Mouse (Mus musculus): ENCODE measurements around the gene Tamm41. TPM values are rescaled to one million over a fixed set of nuclear protein-coding genes. Genes with fewer than 3 reads are reported as not detected.

Gene Tamm41
- polyA plus RNA-seq (2011; ENCODE audit: insufficient read length, low read depth, missing spikeins), result 14.2 and 16.8 TPM in 2 replicates

GRCm38 (mm10) chr6:115037103-115038094, at the start of gene Tamm41:
TSS of gene Tamm41 (minus strand) at chr6:115037876.
- Histone ChIP-seq H3K4me3 (ENCODE audit: insufficient read depth, low read length) (peak within 1 kb of the TSS; percentile 96), H3K27ac (ENCODE audit: insufficient read depth, low read length) (no peak within 1 kb of the TSS), H3K4me1 (ENCODE audit: control insufficient read depth, insufficient read depth, low read length) (peaks cover 3% of the 10 kb centered on the region; the same call in 1 of the 2 replicates)
- peak; percentile 77 for TF ChIP-seq POLR2A (IDR thresholded peaks at IDR 0.05; ENCODE audit: low read depth, low read length)
- peak; percentile 93 for TF ChIP-seq CTCF (IDR thresholded peaks at IDR 0.05; ENCODE audit: borderline replicate concordance, insufficient read depth, low read length)

- TF ChIP-seq CTCF (IDR thresholded peaks at IDR 0.05; ENCODE audit: borderline replicate concordance, insufficient read depth, low read length) (no peak), POLR2A (IDR thresholded peaks at IDR 0.05; ENCODE audit: low read depth, low read length) (no peak)
- no peak overlapping the region for H3K4me3 ChIP-seq (ENCODE audit: insufficient read depth, low read length)
Measured at GRCm38 (mm10) chr6:115085274-115085841, 47.7 kb upstream of the Tamm41 start.

GRCm38 (mm10) chr6:115076781-115077575, 39.3 kb upstream of the Tamm41 start:
- H3K27ac ChIP-seq (ENCODE audit: insufficient read depth, low read length), result no peak overlapping the region
- no peak for TF ChIP-seq CTCF (IDR thresholded peaks at IDR 0.05; ENCODE audit: borderline replicate concordance, insufficient read depth, low read length)
- TF ChIP-seq POLR2A (IDR thresholded peaks at IDR 0.05; ENCODE audit: low read depth, low read length), result no peak
- no peaks in the 10 kb centered on the region for H3K4me1 ChIP-seq (ENCODE audit: control insufficient read depth, insufficient read depth, low read length)
- H3K4me3 ChIP-seq (ENCODE audit: insufficient read depth, low read length), result no peak overlapping the region

More at GRCm38 (mm10) chr6:115085274-115085841, 47.7 kb upstream of the Tamm41 start:
- H3K27ac ChIP-seq (ENCODE audit: insufficient read depth, low read length), result no peak overlapping the region
- no peaks in the 10 kb centered on the region for H3K4me1 ChIP-seq (ENCODE audit: control insufficient read depth, insufficient read depth, low read length)

- Histone ChIP-seq H3K27ac (ENCODE audit: insufficient read depth, low read length) (no peak overlapping the region), H3K4me1 (ENCODE audit: control insufficient read depth, insufficient read depth, low read length) (no peaks in the 10 kb centered on the region), H3K4me3 (ENCODE audit: insufficient read depth, low read length) (no peak overlapping the region)
- TF ChIP-seq CTCF (IDR thresholded peaks at IDR 0.05; ENCODE audit: borderline replicate concordance, insufficient read depth, low read length) (no peak), POLR2A (IDR thresholded peaks at IDR 0.05; ENCODE audit: low read depth, low read length) (no peak)
Measured at GRCm38 (mm10) chr6:115072024-115072423, 34.3 kb upstream of the Tamm41 start.

GRCm38 (mm10) chr6:115065411-115066241, 27.9 kb upstream of the Tamm41 start:
- Histone ChIP-seq H3K4me1 (ENCODE audit: control insufficient read depth, insufficient read depth, low read length) (no peaks in the 10 kb centered on the region), H3K27ac (ENCODE audit: insufficient read depth, low read length) (no peak overlapping the region), H3K4me3 (ENCODE audit: insufficient read depth, low read length) (no peak overlapping the region)
- TF ChIP-seq POLR2A (IDR thresholded peaks at IDR 0.05; ENCODE audit: low read depth, low read length), result no peak
- peak; percentile 70; the same call in 1 of the 2 replicates for TF ChIP-seq CTCF (IDR thresholded peaks at IDR 0.05; ENCODE audit: borderline replicate concordance, insufficient read depth, low read length)

GRCm38 (mm10) chr6:115062605-115063350, 25.1 kb upstream of the Tamm41 start:
- H3K4me3 ChIP-seq (ENCODE audit: insufficient read depth, low read length), result no peak overlapping the region
- H3K4me1 ChIP-seq (ENCODE audit: control insufficient read depth, insufficient read depth, low read length), result no peaks in the 10 kb centered on the region
- H3K27ac ChIP-seq (ENCODE audit: insufficient read depth, low read length), result no peak overlapping the region
- TF ChIP-seq CTCF (IDR thresholded peaks at IDR 0.05; ENCODE audit: borderline replicate concordance, insufficient read depth, low read length) (no peak), POLR2A (IDR thresholded peaks at IDR 0.05; ENCODE audit: low read depth, low read length) (no peak)

GRCm38 (mm10) chr6:115059227-115059626, 21.6 kb upstream of the Tamm41 start:
- no peak overlapping the region for H3K27ac ChIP-seq (ENCODE audit: insufficient read depth, low read length)
- no peaks in the 10 kb centered on the region for H3K4me1 ChIP-seq (ENCODE audit: control insufficient read depth, insufficient read depth, low read length)
- no peak overlapping the region for H3K4me3 ChIP-seq (ENCODE audit: insufficient read depth, low read length)
- TF ChIP-seq POLR2A (IDR thresholded peaks at IDR 0.05; ENCODE audit: low read depth, low read length), result no peak

- Histone ChIP-seq H3K27ac (ENCODE audit: insufficient read depth, low read length) (no peak overlapping the region), H3K4me3 (ENCODE audit: insufficient read depth, low read length) (no peak overlapping the region), H3K4me1 (ENCODE audit: control insufficient read depth, insufficient read depth, low read length) (no peaks in the 10 kb centered on the region)
- TF ChIP-seq POLR2A (IDR thresholded peaks at IDR 0.05; ENCODE audit: low read depth, low read length), result no peak
- TF ChIP-seq CTCF (IDR thresholded peaks at IDR 0.05; ENCODE audit: borderline replicate concordance, insufficient read depth, low read length), result no peak
Measured at GRCm38 (mm10) chr6:115056699-115057098, 19.0 kb upstream of the Tamm41 start.
